14 mouse cellular contexts compared by ENCODE assay signal in the genomic region with DNA sequence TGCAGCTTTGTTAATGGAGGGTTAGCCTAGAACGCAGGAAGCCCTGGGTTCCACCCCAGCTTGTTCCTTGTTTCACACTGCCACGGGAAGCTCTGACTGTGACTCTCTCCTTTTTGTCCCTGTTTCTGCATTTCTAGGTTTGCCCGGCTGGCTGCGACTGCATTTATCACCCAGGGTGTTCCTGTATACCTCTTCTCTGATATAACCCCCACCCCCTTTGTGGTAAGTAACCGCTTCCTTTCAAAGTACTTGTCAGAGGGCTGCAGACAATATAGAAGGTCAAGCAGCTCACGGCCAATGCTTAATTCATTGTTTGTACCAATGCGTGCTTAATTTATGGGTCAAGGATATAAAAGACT. TPM values are rescaled to one million over a fixed set of nuclear protein-coding genes. Genes with fewer than 3 reads are reported as not detected.
DNase-seq lines count a peak whose midpoint lies in the region; ATAC-seq lines count a peak whose summit lies in the region.
"Had no signal": no experiment of that assay in that cellular context is flagged by ENCODE, and none has a peak within 500 bp of the region (broad histone marks: within the 10 kb centered on the region; RNA-seq: fewer than 3 reads in every experiment).

No protein-coding gene starts in this region.

- DNase-seq in B cell, adult 2 months, result peak; percentile 22 to 24
- DNase-seq in MEL-GATA-1-ER (ENCODE audit: extremely low read depth, low read depth), result peak; percentile 89
- peak; percentile 40 to 67 for DNase-seq in natural killer cell, adult 2 months (ENCODE audit: low spot score in 2 of 2)
- DNase-seq in cerebellum, postnatal 25 days, result no peak
- no peak for DNase-seq in gastrocnemius, postnatal 4 days (ENCODE audit: low spot score in 2 of 2)
- no peak for DNase-seq in cerebellum, adult 11-12 months
- DNase-seq: embryo, embryonic 11 days; layer of hippocampus, postnatal 36 days; retina, postnatal 1 day had no signal

- no peaks in the 10 kb centered on the region for H3K27me3 ChIP-seq in liver, embryonic 12.5 days (replicated peaks)
- H3K27me3 ChIP-seq in forebrain, embryonic 16.5 days (replicated peaks; ENCODE audit: control insufficient read depth, insufficient read depth, low read length), result no peaks in the 10 kb centered on the region
- H3K27me3 ChIP-seq: heart, embryonic 15.5 days; hindbrain, embryonic 15.5 days; kidney, embryonic 15.5 days had no signal

- no peak overlapping the region for H3K9ac ChIP-seq in liver, embryonic 12.5 days
- H3K9ac ChIP-seq in forebrain, embryonic 16.5 days (replicated peaks; ENCODE audit: low read depth, low read length), result no peak overlapping the region
- H3K9ac ChIP-seq: heart, embryonic 15.5 days; hindbrain, embryonic 15.5 days; kidney, embryonic 15.5 days had no signal

- peaks cover 68% of the 10 kb centered on the region for H3K36me3 ChIP-seq in liver, embryonic 12.5 days
- H3K36me3 ChIP-seq in forebrain, embryonic 16.5 days (ENCODE audit: control insufficient read depth, insufficient read depth), result peaks cover 21% of the 10 kb centered on the region

- peak; percentile 64 for ATAC-seq in liver, embryonic 12.5 days
- ATAC-seq in forebrain, embryonic 16.5 days, result no peak

- peak overlapping the region; percentile 36 for H3K4me2 ChIP-seq in liver, embryonic 12.5 days
- no peak overlapping the region for H3K4me2 ChIP-seq in forebrain, embryonic 16.5 days (ENCODE audit: low read length)
- H3K4me2 ChIP-seq: heart, embryonic 15.5 days; hindbrain, embryonic 15.5 days; kidney, embryonic 15.5 days had no signal

- peaks cover 20% of the 10 kb centered on the region for H3K4me1 ChIP-seq in liver, embryonic 12.5 days
- no peaks in the 10 kb centered on the region for H3K4me1 ChIP-seq in forebrain, embryonic 16.5 days (replicated peaks; ENCODE audit: control insufficient read depth, insufficient read depth, low read length)
- H3K4me1 ChIP-seq: heart, embryonic 15.5 days; hindbrain, embryonic 15.5 days had no signal

- H3K27ac ChIP-seq in liver, embryonic 12.5 days, result no peak overlapping the region
- no peak overlapping the region for H3K27ac ChIP-seq in forebrain, embryonic 16.5 days (ENCODE audit: low read length)
- H3K27ac ChIP-seq: heart, embryonic 15.5 days; hindbrain, embryonic 15.5 days; kidney, embryonic 15.5 days had no signal

- H3K4me3 ChIP-seq in liver, embryonic 12.5 days, result no peak overlapping the region
- no peak overlapping the region for H3K4me3 ChIP-seq in forebrain, embryonic 16.5 days (replicated peaks; ENCODE audit: low read length)
- H3K4me3 ChIP-seq: heart, embryonic 15.5 days; hindbrain, embryonic 15.5 days; kidney, embryonic 15.5 days had no signal

- WGBS in liver, embryonic 12.5 days (ENCODE audit: insufficient replicate concordance), result 18% methylated on average over 7 of the region's 7 CpGs
- WGBS in forebrain, embryonic 16.5 days, result 76% methylated on average over 7 of the region's 7 CpGs

- H3K9me3 ChIP-seq in liver, embryonic 12.5 days (replicated peaks), result no peaks in the 10 kb centered on the region
- no peaks in the 10 kb centered on the region for H3K9me3 ChIP-seq in forebrain, embryonic 16.5 days (ENCODE audit: control insufficient read depth, low read length)
- H3K9me3 ChIP-seq: heart, embryonic 15.5 days; hindbrain, embryonic 15.5 days; kidney, embryonic 15.5 days had no signal

RNA-seq across cellular contexts. Expression of gene Pgm2, which starts 9.9 kb away (rescaled TPM):
- polyA plus RNA-seq in liver, embryonic 12.5 days (2016; fragmentation: Nextera tagmentation; extraction: Ambion mirVana), result 32.3 and 34.3 TPM in 2 replicates
- total RNA-seq in gastrocnemius, postnatal 4 days (2021), result 10 to 100 TPM; 12.2 to 14.4 TPM
- 23.6 and 29.2 TPM in 2 replicates for polyA plus RNA-seq in forebrain, embryonic 16.5 days (2015; fragmentation: Nextera tagmentation; extraction: Ambion mirVana)

RNA-seq across cellular contexts. Expression of gene Tbc1d1, which starts 53.4 kb away (rescaled TPM):
- 13.2 and 13.8 TPM in 2 replicates for polyA plus RNA-seq in liver, embryonic 12.5 days (2016; fragmentation: Nextera tagmentation; extraction: Ambion mirVana)
- total RNA-seq in gastrocnemius, postnatal 4 days (2021), result 10 to 100 TPM; 22.9 to 28.7 TPM
- 11.5 and 11.6 TPM in 2 replicates for polyA plus RNA-seq in forebrain, embryonic 16.5 days (2015; fragmentation: Nextera tagmentation; extraction: Ambion mirVana)

Comparison
In these comparisons a context has a peak if more than half of its experiments do, and no peak if none do; other contexts are left out.
1. DNase-seq: peak in B cell, adult 2 months (2 of 2), MEL-GATA-1-ER (single experiment) and natural killer cell, adult 2 months (2 of 2); none in cerebellum, postnatal 25 days (0 of 2), gastrocnemius, postnatal 4 days (0 of 2) and cerebellum, adult 11-12 months (single experiment).